Comparison of ENCODE assay signal across 33 mouse cellular contexts in the genomic region with DNA sequence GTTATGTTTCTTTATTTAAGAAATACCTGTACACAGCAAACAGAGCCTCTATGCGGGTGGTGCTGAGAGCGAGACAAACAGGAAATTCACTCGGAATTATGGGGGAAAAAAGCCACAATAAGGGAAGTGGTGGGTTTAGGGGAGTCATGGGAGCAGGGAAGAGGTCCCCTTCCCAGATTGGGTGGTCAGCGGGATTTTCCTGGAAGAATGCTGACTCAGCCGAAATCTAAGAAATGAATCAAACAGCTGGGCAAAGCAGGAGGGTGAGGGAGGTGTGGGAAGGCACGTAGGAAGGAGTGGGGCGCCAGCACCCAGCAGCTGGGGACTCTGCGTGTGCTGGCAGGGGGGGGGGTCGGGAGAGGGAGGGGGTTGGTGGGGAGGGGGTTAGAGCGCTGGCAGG.
"Had no signal": no experiment of that assay in that cellular context is flagged by ENCODE, and none has a peak within 500 bp of the region (broad histone marks: within the 10 kb centered on the region; RNA-seq: fewer than 3 reads in every experiment).

No protein-coding gene starts in this region.

- H3K36me3 ChIP-seq: heart, embryonic 12.5 days; heart, embryonic 13.5 days; heart, embryonic 15.5 days; hindbrain, embryonic 10.5 days; hindbrain, embryonic 12.5 days; hindbrain, embryonic 13.5 days; hindbrain, embryonic 15.5 days; intestine, embryonic 15.5 days; kidney, embryonic 15.5 days had no signal

- H3K4me2 ChIP-seq: heart, embryonic 12.5 days; heart, embryonic 13.5 days; heart, embryonic 15.5 days; hindbrain, embryonic 12.5 days; hindbrain, embryonic 13.5 days; hindbrain, embryonic 14.5 days; hindbrain, embryonic 15.5 days; intestine, embryonic 15.5 days; kidney, embryonic 15.5 days had no signal

- H3K27me3 ChIP-seq: hindbrain, embryonic 15.5 days had no signal

- H3K9me3 ChIP-seq: heart, embryonic 12.5 days; heart, embryonic 13.5 days; heart, embryonic 15.5 days; hindbrain, embryonic 10.5 days; hindbrain, embryonic 12.5 days; hindbrain, embryonic 13.5 days; hindbrain, embryonic 15.5 days; intestine, embryonic 15.5 days; kidney, embryonic 15.5 days had no signal

- DNase-seq: heart, postnatal 10 days; heart, postnatal 14 days; heart, postnatal 36 days; heart, postnatal 4 days; kidney, adult 11 months; kidney, adult 18-20 months; kidney, adult 2 months; kidney, adult 8-10 months; kidney, adult 9 months; kidney, postnatal 10 days; kidney, postnatal 14 days; kidney, postnatal 25 days; kidney, postnatal 36 days; kidney, postnatal 4 days; layer of hippocampus, adult 9-11 months; layer of hippocampus, postnatal 36 days had no signal

- H3K27ac ChIP-seq: heart, embryonic 13.5 days; heart, embryonic 15.5 days; hindbrain, embryonic 10.5 days; hindbrain, embryonic 12.5 days; hindbrain, embryonic 13.5 days; hindbrain, embryonic 14.5 days; hindbrain, embryonic 15.5 days; hindbrain, postnatal 0 days; intestine, embryonic 15.5 days; kidney, embryonic 15.5 days; kidney, postnatal 0 days; layer of hippocampus, adult 2 months; left cerebral cortex, adult 2 months had no signal

- H3K4me3 ChIP-seq: heart, embryonic 12.5 days; heart, embryonic 13.5 days; heart, embryonic 15.5 days; hindbrain, embryonic 10.5 days; hindbrain, embryonic 12.5 days; hindbrain, embryonic 13.5 days; hindbrain, embryonic 15.5 days; intestine, embryonic 15.5 days; kidney, embryonic 15.5 days; layer of hippocampus, adult 2 months; left cerebral cortex, adult 2 months had no signal

- H3K9ac ChIP-seq: heart, embryonic 12.5 days; heart, embryonic 13.5 days; heart, embryonic 15.5 days; hindbrain, embryonic 12.5 days; hindbrain, embryonic 13.5 days; hindbrain, embryonic 14.5 days; hindbrain, embryonic 15.5 days; intestine, embryonic 15.5 days; kidney, embryonic 15.5 days had no signal

- ATAC-seq: hindbrain, embryonic 16.5 days; hindbrain, postnatal 0 days; inflammation-experienced regulatory T-cells, adult 6 months; intestine, embryonic 15.5 days; intestine, embryonic 16.5 days had no signal
